Mouse (Mus musculus): ENCODE results near the gene Mcrs1. TPM values are rescaled to one million over a fixed set of nuclear protein-coding genes. Genes with fewer than 3 reads are reported as not detected.

Mcrs1 gene
- total and polyA plus RNA-seq, 3 experiments, result 124 to 131 TPM; not detected in 1

DNA sequence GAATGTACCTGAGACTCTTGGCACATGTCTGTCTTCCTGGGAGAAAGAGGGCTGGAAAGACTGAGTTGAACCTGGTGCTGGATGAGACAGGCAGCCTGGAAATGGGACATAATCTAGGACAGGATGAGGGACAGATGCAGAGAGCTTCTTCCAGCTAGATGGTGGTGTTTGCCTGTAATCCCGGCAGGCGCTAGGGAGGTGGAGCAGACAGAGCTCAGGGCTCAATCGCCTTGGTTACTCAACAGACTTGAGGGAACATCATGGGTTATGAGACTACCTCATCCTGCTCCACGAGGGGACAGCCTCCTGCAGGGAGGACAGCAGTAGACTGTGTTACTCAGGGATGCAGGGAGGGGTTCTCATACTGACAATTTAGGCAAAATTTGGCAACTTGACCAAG, 10.5 kb downstream of the Mcrs1 start:
- Histone ChIP-seq H3K36me3 (ENCODE audit: control insufficient read depth in 1 of 2, insufficient read depth in 2 of 2, low read length in 2 of 2) (no peaks in the 10 kb centered on the region; a peak in 2 of 4 replicates), H3K9ac (ENCODE audit: control insufficient read depth, low read depth, low read length, poor library complexity, severe bottlenecking) (no peak overlapping the region), H3K4me3 (ENCODE audit: control insufficient read depth in 1 of 2, insufficient read depth in 1 of 2, low read depth in 2 of 2, low read length in 2 of 2) (no peak overlapping the region), H3K9me3 (replicated peaks; ENCODE audit: insufficient read depth, low read length) (no peaks in the 10 kb centered on the region), H3K27me3 (ENCODE audit: control insufficient read depth in 1 of 2, insufficient read depth in 2 of 2, low read length in 2 of 2) (no peaks in the 10 kb centered on the region), H3K27ac (ENCODE audit: control insufficient read depth, low read depth, low read length) (no peak overlapping the region), H3K4me1 (ENCODE audit: control insufficient read depth in 1 of 2, insufficient read depth in 2 of 2, low read length in 2 of 2) (no peaks in the 10 kb centered on the region), H3K79me2 (ENCODE audit: control insufficient read depth, insufficient read depth, low read length, poor library complexity) (no peaks in the 10 kb centered on the region)
- DNase-seq (ENCODE audit: low read depth, low spot score), result no peak
- TF ChIP-seq TAL1 (IDR thresholded peaks at IDR 0.05; ENCODE audit: low read length) (no peak), POLR2AphosphoS5 (IDR thresholded peaks at IDR 0.05; ENCODE audit: borderline replicate concordance, low read depth, low read length) (no peak), CHD1 (IDR thresholded peaks at IDR 0.05; ENCODE audit: low read depth, low read length) (no peak), ZMIZ1 (IDR thresholded peaks at IDR 0.05; ENCODE audit: low read depth, low read length) (no peak), GABPA (IDR thresholded peaks at IDR 0.05; ENCODE audit: low read depth, low read length) (no peak), NELFE (IDR thresholded peaks at IDR 0.05; ENCODE audit: low read depth, low read length) (no peak), MAZ (IDR thresholded peaks at IDR 0.05; ENCODE audit: low read depth, low read length) (no peak), SMC3 (IDR thresholded peaks at IDR 0.05; ENCODE audit: low read depth, low read length) (no peak), MYB (IDR thresholded peaks at IDR 0.05; ENCODE audit: low read depth, low read length) (no peak), JUND (IDR thresholded peaks at IDR 0.05; ENCODE audit: low read depth, low read length) (no peak), EP300 (IDR thresholded peaks at IDR 0.05; ENCODE audit: low read depth in 1 of 2, low read length in 2 of 2) (no peak), RCOR1 (IDR thresholded peaks at IDR 0.05; ENCODE audit: low read depth, low read length) (no peak), ELF1 (IDR thresholded peaks at IDR 0.05; ENCODE audit: low read depth, low read length) (no peak), CHD2 (IDR thresholded peaks at IDR 0.05; ENCODE audit: low read length) (no peak), USF2 (IDR thresholded peaks at IDR 0.05; ENCODE audit: borderline replicate concordance in 1 of 2, insufficient read depth in 1 of 2, low read depth in 1 of 2, low read length in 2 of 2) (no peak), MYC (IDR thresholded peaks at IDR 0.05; ENCODE audit: low read depth, low read length) (no peak)

DNA sequence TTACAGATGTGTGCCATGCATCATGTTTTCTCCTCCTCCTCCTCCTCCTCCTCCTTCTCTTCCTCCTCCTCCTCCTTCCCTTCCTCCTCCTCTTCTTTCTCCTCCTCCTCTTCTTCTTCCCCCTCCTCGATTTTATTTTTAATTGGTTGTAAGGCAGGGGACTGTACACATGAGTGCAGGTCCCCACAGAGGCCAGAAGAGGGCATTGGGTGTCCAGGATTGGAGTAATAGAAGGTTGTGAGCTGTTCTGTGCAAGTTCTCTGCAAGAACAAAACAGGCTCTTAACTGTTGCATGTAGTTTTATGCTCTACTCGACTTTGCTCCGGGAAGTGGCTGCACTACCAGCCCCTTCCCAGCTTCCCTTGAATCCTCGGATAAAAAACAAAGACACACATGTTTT, 11.6 kb downstream of the Mcrs1 start:
- H3K36me3 ChIP-seq (ENCODE audit: control insufficient read depth in 1 of 2, insufficient read depth in 2 of 2, low read length in 2 of 2), result no peaks in the 10 kb centered on the region; a peak in 1 of 4 replicates
- no peaks in the 10 kb centered on the region for H3K9me3 ChIP-seq (replicated peaks; ENCODE audit: insufficient read depth, low read length)
- DNase-seq (ENCODE audit: low read depth, low spot score), result peak; percentile 48
- H3K27me3 ChIP-seq (ENCODE audit: control insufficient read depth in 1 of 2, insufficient read depth in 2 of 2, low read length in 2 of 2), result no peaks in the 10 kb centered on the region
- H3K79me2 ChIP-seq (ENCODE audit: control insufficient read depth, insufficient read depth, low read length, poor library complexity), result no peaks in the 10 kb centered on the region
- no peak overlapping the region for H3K9ac ChIP-seq (ENCODE audit: control insufficient read depth, low read depth, low read length, poor library complexity, severe bottlenecking)
- H3K4me1 ChIP-seq (ENCODE audit: control insufficient read depth in 1 of 2, insufficient read depth in 2 of 2, low read length in 2 of 2), result no peaks in the 10 kb centered on the region
- TF ChIP-seq RAD21 (IDR thresholded peaks at IDR 0.05; ENCODE audit: low read depth, low read length) (peak; percentile 51), MAZ (IDR thresholded peaks at IDR 0.05; ENCODE audit: low read depth, low read length) (no peak), ZC3H11A (IDR thresholded peaks at IDR 0.05; ENCODE audit: low read depth, low read length) (0 out of 2 replicates have a peak, but pooled peaks have one; percentile 13), CHD1 (IDR thresholded peaks at IDR 0.05; ENCODE audit: low read depth, low read length) (no peak), ZNF384 (IDR thresholded peaks at IDR 0.05; ENCODE audit: low read depth, low read length) (no peak), CTCF (IDR thresholded peaks at IDR 0.05 in 2 of 3, conservative IDR thresholded peaks at IDR 0.05 in 1 of 3; ENCODE audit: control insufficient read depth in 1 of 3, insufficient read depth in 1 of 3, low read depth in 2 of 3, low read length in 3 of 3, poor library complexity in 1 of 3, severe bottlenecking in 1 of 3) (peak; percentile 27 to 52 (median 51); a peak in 4 of 6 replicates), SMC3 (IDR thresholded peaks at IDR 0.05; ENCODE audit: low read depth, low read length) (peak; percentile 27; the same call in 1 of the 2 replicates), MEF2A (IDR thresholded peaks at IDR 0.05; ENCODE audit: extremely low read depth, insufficient replicate concordance, low read depth, low read length, poor library complexity, severe bottlenecking) (no peak), GATA1 (IDR thresholded peaks at IDR 0.05; ENCODE audit: low read depth, low read length) (no peak)
- H3K4me3 ChIP-seq (ENCODE audit: control insufficient read depth in 1 of 2, insufficient read depth in 1 of 2, low read depth in 2 of 2, low read length in 2 of 2), result no peak overlapping the region
- no peak overlapping the region for H3K27ac ChIP-seq (ENCODE audit: control insufficient read depth, low read depth, low read length)

Measured in MEL (cell line).